Mouse (Mus musculus) ES-E14 (cell line): ENCODE measurements at regions not wholly inside any gene's neighbourhood (a gene's known extent, or its start where the extent isn't known, plus 50 kb on each side); places are given as distances from the start of the nearest gene placed in this dataset.

Source experiments
- CHD2 ChIP-seq: IDR thresholded peaks from 2 replicates; pipeline ENCODE4 v1.6.1; 2014; ENCODE audit warnings: mild to moderate bottlenecking, low read depth, low read length, inconsistent platforms
- ZC3H11A ChIP-seq: IDR thresholded peaks from 2 replicates; pipeline ENCODE4 v1.6.1; 2012; ENCODE audit warnings: low read depth, mild to moderate bottlenecking, inconsistent platforms, low read length, borderline replicate concordance
- ZNF384 ChIP-seq: IDR thresholded peaks from 2 replicates; pipeline ENCODE4 v1.6.1; 2012; ENCODE audit warnings: low read depth, low read length, inconsistent platforms

DNA sequence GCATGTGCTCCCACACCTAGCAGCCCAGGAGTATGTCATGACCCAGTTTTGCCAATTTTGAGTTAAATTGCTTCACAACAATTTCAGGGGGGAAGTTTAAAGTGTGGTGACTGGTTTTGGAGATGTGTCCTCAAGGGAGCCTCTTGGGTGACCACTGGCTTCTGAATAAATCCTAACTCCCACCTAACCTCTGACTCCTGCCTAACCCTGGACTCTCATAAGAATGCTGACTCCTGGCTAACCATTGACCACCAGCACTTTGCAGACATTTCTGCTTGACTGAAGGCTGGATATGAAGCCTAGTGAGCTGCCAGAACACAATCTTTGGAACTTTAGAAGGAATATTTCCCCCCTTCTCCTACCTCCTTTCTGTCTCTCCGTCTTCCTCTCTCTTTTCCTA lies 133.3 kb upstream of the Tmpo start:
- TF ChIP-seq CHD2 = no peak
- TF ChIP-seq ZNF384 = no peak
- TF ChIP-seq ZC3H11A = no peak
